Mouse (Mus musculus) thymus, postnatal 10 days (tissue): ENCODE data around the gene Slc25a21.

Experiments used
- DNase-seq, 2 experiments: peaks; one replicate each; pipeline ENCODE4 v3.0.0; 2021; ENCODE audit warnings: low spot score in 2 of 2

The Slc25a21 gene

GRCm38 (mm10) chr12:56773941-56774340 lies 423.3 kb downstream of the Slc25a21 start:
- DNase-seq: no peak

GRCm38 (mm10) chr12:56769421-56769820 lies 427.9 kb downstream of the Slc25a21 start:
- no peak for DNase-seq

GRCm38 (mm10) chr12:56767474-56767873 lies 429.8 kb downstream of the Slc25a21 start:
- no peak for DNase-seq

- no peak for DNase-seq
Measured at GRCm38 (mm10) chr12:56737104-56737503, 460.2 kb downstream of the Slc25a21 start.

- DNase-seq: no peak
Measured at GRCm38 (mm10) chr12:56727631-56728030, 469.6 kb downstream of the Slc25a21 start.

GRCm38 (mm10) chr12:56718707-56719051 lies 478.6 kb downstream of the Slc25a21 start:
- no peak for DNase-seq

- no peak for DNase-seq
Measured at GRCm38 (mm10) chr12:56717971-56718706, 479.1 kb downstream of the Slc25a21 start.

- no peak for DNase-seq
Measured at GRCm38 (mm10) chr12:56701004-56701403, 496.3 kb downstream of the Slc25a21 start.

GRCm38 (mm10) chr12:56699915-56700900 lies 497.1 kb downstream of the Slc25a21 start:
- DNase-seq: no peak

GRCm38 (mm10) chr12:56699351-56699750 lies 497.9 kb downstream of the Slc25a21 start:
- no peak for DNase-seq

GRCm38 (mm10) chr12:56698191-56698980 lies 498.9 kb downstream of the Slc25a21 start:
- DNase-seq: no peak

GRCm38 (mm10) chr12:56697785-56698184 lies 499.5 kb downstream of the Slc25a21 start:
- DNase-seq: no peak

GRCm38 (mm10) chr12:56697011-56697740 lies 500.1 kb downstream of the Slc25a21 start:
- no peak for DNase-seq

GRCm38 (mm10) chr12:56696174-56697010 lies 500.9 kb downstream of the Slc25a21 start:
- no peak for DNase-seq

GRCm38 (mm10) chr12:56695358-56696173 lies 501.7 kb downstream of the Slc25a21 start:
- DNase-seq: no peak

GRCm38 (mm10) chr12:56694936-56695335 lies 502.3 kb downstream of the Slc25a21 start:
- DNase-seq: no peak

GRCm38 (mm10) chr12:56694361-56694760 lies 502.9 kb downstream of the Slc25a21 start:
- no peak for DNase-seq

- no peak for DNase-seq
Measured at GRCm38 (mm10) chr12:56693411-56694098, 503.7 kb downstream of the Slc25a21 start.

GRCm38 (mm10) chr12:56692536-56692935 lies 504.7 kb downstream of the Slc25a21 start:
- DNase-seq: no peak
